Mouse (Mus musculus): Measurements from ENCODE around the gene Rras2. TPM values are rescaled to one million over a fixed set of nuclear protein-coding genes. Genes with fewer than 3 reads are reported as not detected.

The Rras2 gene
- polyA plus RNA-seq (2012; ENCODE audit: low replicate concordance) = 29.9 and 38.3 TPM in 2 replicates

GRCm38 (mm10) chr7:114117444-114117905, at the start of gene Rras2:
Rras2 (minus strand) TSS chr7:114117781.

Other genes starting within 250 kb of the Rras2 start
- 1.2 and 8.2 TPM in 2 replicates for gene Copb1, start 136.9 kb upstream of the Rras2 start, polyA plus RNA-seq (2012; ENCODE audit: low replicate concordance)
- gene Psma1, start 158.3 kb upstream of the Rras2 start, polyA plus RNA-seq (2012; ENCODE audit: low replicate concordance) = 2.7 and 8.4 TPM in 2 replicates